Mouse (Mus musculus): ENCODE measurements around the gene Ier3. TPM values are rescaled to one million over a fixed set of nuclear protein-coding genes. Genes with fewer than 3 reads are reported as not detected.

Ier3 gene
- polyA plus RNA-seq, 1 experiment from 2014 or later: 25.3 TPM

DNA sequence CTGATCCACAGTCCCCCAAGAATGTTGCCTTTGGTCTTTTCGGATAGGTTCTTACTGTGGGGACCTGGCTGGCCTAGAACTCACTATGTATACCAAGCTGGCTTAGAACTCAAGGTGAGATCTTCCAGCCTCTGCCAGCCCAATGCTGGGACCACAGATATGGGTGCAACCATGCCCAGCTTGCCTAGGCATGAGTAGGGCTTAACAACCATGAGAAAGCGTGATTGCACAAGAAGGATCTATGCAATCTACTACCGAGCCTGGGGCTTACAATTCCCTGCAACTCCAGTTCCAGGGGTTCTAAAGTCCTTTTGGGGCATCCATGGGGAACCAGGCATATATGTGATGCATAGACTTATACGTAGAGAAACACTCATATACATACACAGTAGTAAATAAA lies 30.6 kb upstream of the Ier3 start:
- Histone ChIP-seq H3K27ac (no peak overlapping the region), H3K4me1 (no peaks in the 10 kb centered on the region), H3K27me3 (no peaks in the 10 kb centered on the region), H3K36me3 (no peaks in the 10 kb centered on the region), H3K9me3 (replicated peaks) (no peaks in the 10 kb centered on the region), H3K9ac (no peak overlapping the region), H3K4me2 (no peak overlapping the region), H3K4me3 (replicated peaks) (no peak overlapping the region)
- WGBS: 86% methylated on average over 4 of the region's 4 CpGs
- no peak for ATAC-seq (replicated peaks; ENCODE audit: low FRiP score)

DNA sequence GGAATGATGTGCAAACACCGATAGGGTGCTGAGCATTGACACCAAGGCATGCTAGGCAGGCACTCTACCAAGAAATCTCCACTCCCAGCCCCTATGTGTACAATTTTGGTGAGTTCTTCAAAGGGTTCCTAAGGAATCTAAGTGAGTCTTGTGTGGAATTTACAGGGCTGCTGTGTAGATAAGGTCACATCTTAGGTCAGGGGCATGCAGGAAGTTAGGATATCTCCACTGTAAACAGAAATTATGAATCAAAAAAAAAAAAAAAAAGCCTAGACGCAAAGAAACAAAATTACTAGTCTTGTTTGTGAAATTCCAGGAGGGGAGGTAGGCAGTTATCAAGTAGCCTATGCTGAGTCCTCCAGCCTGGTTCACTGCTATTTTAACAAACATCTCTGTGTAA lies 28.6 kb upstream of the Ier3 start:
- no peak overlapping the region for H3K9ac ChIP-seq
- H3K4me1 ChIP-seq: no peaks in the 10 kb centered on the region
- no peaks in the 10 kb centered on the region for H3K9me3 ChIP-seq (replicated peaks)
- WGBS: 81% methylated on average over 2 of the region's 2 CpGs
- no peak overlapping the region for H3K27ac ChIP-seq
- no peaks in the 10 kb centered on the region for H3K36me3 ChIP-seq
- no peak overlapping the region for H3K4me2 ChIP-seq
- H3K27me3 ChIP-seq: no peaks in the 10 kb centered on the region
- H3K4me3 ChIP-seq (replicated peaks): no peak overlapping the region
- no peak for ATAC-seq (replicated peaks; ENCODE audit: low FRiP score)

DNA sequence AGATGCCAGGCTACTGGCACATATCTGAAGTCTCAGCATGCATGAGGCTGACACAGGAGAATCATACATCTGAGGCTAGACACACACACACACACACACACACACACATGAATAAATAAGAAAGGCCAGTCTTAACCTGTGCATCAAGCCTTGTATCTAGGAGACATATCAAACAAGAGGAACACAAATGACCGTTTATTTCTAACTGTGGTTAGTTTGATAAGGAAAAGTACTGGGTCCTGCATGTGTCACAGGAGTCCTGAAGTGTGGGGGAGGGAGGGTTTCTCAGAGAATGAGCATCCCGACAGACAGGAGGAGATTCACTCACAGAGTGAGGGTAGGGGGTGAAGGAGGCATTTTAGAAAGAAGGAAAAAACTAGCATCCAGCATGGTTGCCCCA lies 26.4 kb upstream of the Ier3 start:
- no peak for ATAC-seq (replicated peaks; ENCODE audit: low FRiP score)
- Histone ChIP-seq H3K27me3 (no peaks in the 10 kb centered on the region), H3K9ac (no peak overlapping the region), H3K4me2 (no peak overlapping the region), H3K9me3 (replicated peaks) (no peaks in the 10 kb centered on the region), H3K36me3 (no peaks in the 10 kb centered on the region), H3K4me1 (no peaks in the 10 kb centered on the region), H3K4me3 (replicated peaks) (no peak overlapping the region), H3K27ac (no peak overlapping the region)
- 45% methylated on average over 2 of the region's 2 CpGs for WGBS

DNA sequence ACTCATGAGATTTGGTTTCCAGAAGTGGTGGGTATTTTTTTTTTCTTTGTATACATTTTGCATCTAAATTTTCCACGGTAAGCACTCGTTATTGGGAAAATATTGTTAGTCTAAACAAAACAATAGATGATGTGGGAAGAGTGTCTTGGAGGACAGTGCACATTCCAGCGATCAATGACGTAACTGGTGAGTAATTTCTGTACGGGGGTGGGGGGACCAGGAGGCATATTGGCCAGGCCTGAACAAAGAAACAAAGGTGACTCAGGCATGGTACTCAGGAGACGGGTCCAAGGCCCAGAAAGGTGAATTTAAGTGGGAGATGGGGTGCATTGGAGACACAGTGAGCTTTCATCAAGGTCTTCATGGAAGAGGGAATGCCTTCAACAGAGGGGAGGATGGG lies 25.8 kb upstream of the Ier3 start:
- Histone ChIP-seq H3K4me1 (no peaks in the 10 kb centered on the region), H3K4me2 (no peak overlapping the region), H3K9ac (no peak overlapping the region), H3K36me3 (no peaks in the 10 kb centered on the region), H3K27me3 (no peaks in the 10 kb centered on the region), H3K9me3 (replicated peaks) (no peaks in the 10 kb centered on the region), H3K4me3 (replicated peaks) (no peak overlapping the region), H3K27ac (no peak overlapping the region)
- no peak for ATAC-seq (replicated peaks; ENCODE audit: low FRiP score)
- 82% methylated on average over 6 of the region's 6 CpGs for WGBS

DNA sequence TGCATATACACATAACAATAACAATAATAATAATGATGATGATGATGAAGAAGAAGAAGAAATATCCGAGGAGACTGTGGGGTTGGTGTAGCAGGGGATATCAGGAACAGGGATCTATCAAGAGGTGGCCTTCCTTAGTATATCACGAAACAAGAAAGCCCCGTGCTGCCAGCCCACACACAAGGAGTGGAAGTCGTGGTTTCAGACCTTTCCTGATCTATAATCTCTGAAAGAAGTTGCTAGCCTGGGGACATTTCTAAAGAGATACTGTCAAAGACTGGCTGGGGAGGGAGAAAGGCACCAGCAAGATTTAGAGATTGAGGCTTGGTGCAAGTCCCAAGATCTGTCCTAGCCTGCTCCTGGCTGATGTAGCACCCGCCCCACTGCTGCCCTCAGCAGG lies 24.6 kb upstream of the Ier3 start:
- no peaks in the 10 kb centered on the region for H3K9me3 ChIP-seq (replicated peaks)
- 68% methylated on average over 5 of the region's 5 CpGs for WGBS
- H3K4me1 ChIP-seq: peaks cover under 1% of the 10 kb centered on the region; the same call in 1 of the 2 replicates

DNA sequence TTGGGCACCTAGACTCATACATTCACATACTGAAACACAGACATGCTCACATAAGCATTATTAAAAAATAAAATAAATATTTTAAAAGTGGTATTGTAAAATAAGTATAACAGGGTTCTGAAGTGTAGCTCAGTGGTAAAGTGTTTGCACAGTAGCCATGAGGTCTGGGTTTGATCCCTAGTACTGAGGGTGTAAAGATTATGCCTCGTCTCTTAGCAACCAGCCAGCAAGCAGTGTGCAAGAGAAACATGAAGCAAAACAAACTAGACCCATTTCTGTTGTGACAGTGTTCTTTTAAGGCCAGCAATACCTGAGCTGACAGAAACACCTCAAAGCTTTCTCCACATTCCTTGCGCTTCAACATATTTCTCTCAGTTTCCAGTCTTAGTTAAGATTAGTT lies 20.6 kb upstream of the Ier3 start:
- ATAC-seq (replicated peaks; ENCODE audit: low FRiP score): no peak
- no peak overlapping the region for H3K9ac ChIP-seq

More for the DNA sequence above, 24.6 kb upstream of the Ier3 start:
- no peaks in the 10 kb centered on the region for H3K27me3 ChIP-seq
- no peaks in the 10 kb centered on the region for H3K36me3 ChIP-seq
- ATAC-seq (replicated peaks; ENCODE audit: low FRiP score): no peak
- no peak overlapping the region for H3K27ac ChIP-seq
- no peak overlapping the region for H3K9ac ChIP-seq
- no peak overlapping the region for H3K4me3 ChIP-seq (replicated peaks)
- no peak overlapping the region for H3K4me2 ChIP-seq

DNA sequence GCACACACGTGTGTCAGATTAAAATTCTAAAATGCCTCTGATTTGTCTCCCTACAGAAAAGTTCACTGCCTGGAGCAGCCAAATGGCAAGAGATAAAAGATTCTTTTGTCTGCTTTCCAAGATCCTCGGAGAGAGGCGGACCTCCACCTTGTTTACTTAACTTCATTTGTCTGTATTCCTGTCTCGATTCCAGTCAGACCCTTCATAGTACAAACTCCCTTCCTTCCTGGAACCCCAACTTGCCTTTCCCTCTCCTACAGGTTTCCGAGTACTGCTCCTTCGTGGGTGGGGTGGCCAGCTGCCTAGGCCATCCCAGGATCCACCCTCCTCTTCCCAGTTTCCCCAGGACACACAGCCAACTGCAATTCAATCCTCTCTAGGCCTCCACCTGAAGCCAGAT lies 18.5 kb upstream of the Ier3 start:
- 51% methylated on average over 6 of the region's 6 CpGs for WGBS
- H3K4me3 ChIP-seq (replicated peaks): no peak overlapping the region
- no peak overlapping the region for H3K4me2 ChIP-seq
- no peaks in the 10 kb centered on the region for H3K27me3 ChIP-seq
- peaks cover 6% of the 10 kb centered on the region for H3K4me1 ChIP-seq
- H3K9ac ChIP-seq: no peak overlapping the region
- H3K27ac ChIP-seq: no peak overlapping the region
- ATAC-seq (replicated peaks; ENCODE audit: low FRiP score): no peak
- no peaks in the 10 kb centered on the region for H3K36me3 ChIP-seq
- no peaks in the 10 kb centered on the region for H3K9me3 ChIP-seq (replicated peaks)

More for the DNA sequence above, 20.6 kb upstream of the Ier3 start:
- no peaks in the 10 kb centered on the region for H3K27me3 ChIP-seq
- H3K9me3 ChIP-seq (replicated peaks): no peaks in the 10 kb centered on the region
- no peak overlapping the region for H3K4me2 ChIP-seq
- 76% methylated on average over 2 of the region's 2 CpGs for WGBS
- no peaks in the 10 kb centered on the region for H3K36me3 ChIP-seq
- H3K27ac ChIP-seq: no peak overlapping the region
- no peak overlapping the region for H3K4me3 ChIP-seq (replicated peaks)
- peaks cover 6% of the 10 kb centered on the region for H3K4me1 ChIP-seq

DNA sequence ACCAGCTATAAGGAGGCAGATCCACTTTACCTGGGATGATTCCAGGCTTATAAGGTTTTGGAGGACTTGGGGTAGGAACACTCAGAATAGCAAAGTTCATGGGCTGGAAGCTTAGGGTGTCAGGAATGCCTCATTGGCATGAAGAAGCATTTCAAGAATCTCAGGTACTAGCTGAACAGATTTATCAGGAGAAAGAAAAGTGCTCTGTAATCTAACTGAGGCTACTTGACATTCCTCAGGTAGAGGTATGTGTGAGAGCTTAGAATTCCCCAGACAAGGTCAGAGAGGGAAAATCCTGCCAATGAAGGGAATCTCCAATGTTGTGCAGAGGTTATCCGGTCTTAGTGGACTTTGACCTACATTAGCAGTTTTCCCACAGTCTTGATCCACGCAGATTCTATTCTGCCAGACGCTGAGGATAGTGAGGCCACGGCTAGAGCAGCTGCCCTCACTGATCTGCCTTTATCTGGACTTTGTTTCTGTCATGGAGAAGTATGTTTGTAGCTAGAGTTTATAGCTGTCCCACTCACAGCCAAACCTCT lies 17.6 kb upstream of the Ier3 start:
- no peak for ATAC-seq (replicated peaks; ENCODE audit: low FRiP score)
- H3K4me1 ChIP-seq: peaks cover 6% of the 10 kb centered on the region
- H3K9me3 ChIP-seq (replicated peaks): no peaks in the 10 kb centered on the region
- no peak overlapping the region for H3K9ac ChIP-seq
- H3K36me3 ChIP-seq: no peaks in the 10 kb centered on the region
- H3K27me3 ChIP-seq: no peaks in the 10 kb centered on the region
- H3K4me2 ChIP-seq: no peak overlapping the region
- H3K4me3 ChIP-seq (replicated peaks): no peak overlapping the region
- H3K27ac ChIP-seq: no peak overlapping the region
- 84% methylated on average over 4 of the region's 4 CpGs for WGBS

DNA sequence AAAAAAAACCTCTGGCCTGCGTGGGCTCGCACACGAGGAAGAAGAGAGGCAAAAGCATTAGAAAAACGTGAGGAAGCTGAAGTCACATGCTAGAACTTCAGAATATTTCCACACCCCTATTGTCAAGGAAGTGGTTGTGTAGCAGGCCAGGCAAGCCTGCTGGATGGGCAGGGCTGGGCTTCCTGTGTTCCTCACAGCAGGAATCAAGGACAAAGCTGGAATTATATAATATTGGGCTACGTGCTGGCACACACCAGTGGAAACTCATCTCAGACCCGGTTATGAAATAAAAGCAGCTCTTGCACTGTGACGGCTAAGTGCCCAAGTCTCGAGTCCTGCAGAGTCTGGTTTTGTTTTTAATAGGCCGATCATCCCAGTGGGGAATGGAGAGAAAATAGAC lies 13.4 kb upstream of the Ier3 start:
- Histone ChIP-seq H3K27ac (no peak overlapping the region), H3K9ac (no peak overlapping the region), H3K36me3 (no peaks in the 10 kb centered on the region), H3K4me1 (peaks cover 6% of the 10 kb centered on the region), H3K4me2 (no peak overlapping the region), H3K27me3 (no peaks in the 10 kb centered on the region), H3K9me3 (replicated peaks) (no peaks in the 10 kb centered on the region), H3K4me3 (replicated peaks) (no peak overlapping the region)
- ATAC-seq (replicated peaks; ENCODE audit: low FRiP score): no peak
- WGBS: 68% methylated on average over 9 of the region's 9 CpGs

DNA sequence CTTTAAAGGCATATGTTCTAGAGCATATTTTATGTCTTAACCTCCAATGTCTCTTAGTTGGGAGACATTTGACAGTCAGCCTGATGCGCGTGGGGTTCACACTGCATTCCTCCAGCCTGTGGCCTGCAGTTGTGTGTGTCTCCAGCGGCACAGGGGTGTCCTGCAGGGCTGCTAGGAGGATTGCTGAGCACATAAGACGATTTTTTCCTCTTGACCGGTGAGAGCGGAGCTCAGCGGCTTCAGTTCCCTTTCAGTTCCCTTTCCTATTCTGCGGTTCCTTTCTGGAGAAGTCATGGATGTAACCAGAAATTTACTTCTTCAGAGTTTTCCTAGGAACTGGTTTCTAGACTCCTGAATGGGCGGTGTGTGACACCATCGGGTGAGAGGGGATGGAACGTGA lies 12.1 kb upstream of the Ier3 start:
- Histone ChIP-seq H3K27me3 (no peaks in the 10 kb centered on the region), H3K4me1 (peaks cover 16% of the 10 kb centered on the region), H3K36me3 (no peaks in the 10 kb centered on the region), H3K4me2 (no peak overlapping the region), H3K4me3 (replicated peaks) (no peak overlapping the region), H3K9me3 (replicated peaks) (no peaks in the 10 kb centered on the region), H3K27ac (no peak overlapping the region), H3K9ac (no peak overlapping the region)
- ATAC-seq (replicated peaks; ENCODE audit: low FRiP score): no peak
- WGBS: 88% methylated on average over 11 of the region's 11 CpGs

DNA sequence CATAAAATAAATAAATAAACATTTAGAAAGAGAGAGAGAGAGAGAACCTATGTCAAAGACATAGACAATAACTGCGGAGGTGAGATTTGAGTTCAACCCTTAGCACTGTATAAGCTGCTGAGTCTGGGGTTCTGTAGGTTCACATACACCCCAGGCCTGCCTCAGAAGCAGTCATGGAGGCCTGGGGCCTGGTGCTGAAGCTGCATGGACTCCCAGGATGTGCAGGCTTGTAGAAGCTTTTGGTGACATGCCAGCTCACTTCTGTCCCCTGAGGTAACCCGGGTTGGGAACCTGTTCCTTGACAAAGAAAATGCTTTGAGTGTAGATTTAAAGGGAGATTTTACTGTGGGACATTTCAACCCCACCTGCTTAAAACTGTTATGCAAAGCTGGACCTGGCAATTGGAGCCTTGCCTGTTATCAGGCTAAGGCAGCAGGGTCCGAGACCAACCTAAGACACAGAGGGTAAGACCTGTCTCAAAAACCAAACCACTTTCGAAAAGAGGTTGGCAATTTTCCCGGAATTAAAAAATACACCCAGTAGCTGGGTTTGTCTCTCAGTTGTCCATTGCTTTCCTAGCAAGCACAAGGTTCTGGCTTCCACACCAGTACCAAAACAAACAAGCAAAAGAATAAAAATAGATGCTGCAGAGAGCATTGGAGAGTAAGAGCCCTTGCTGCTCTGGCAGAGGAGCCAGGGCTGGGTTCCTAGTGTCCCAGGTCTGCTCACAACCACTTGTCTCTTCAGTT lies 10.4 kb upstream of the Ier3 start:
- ATAC-seq (replicated peaks; ENCODE audit: low FRiP score): no peak
- Histone ChIP-seq H3K27me3 (no peaks in the 10 kb centered on the region), H3K36me3 (no peaks in the 10 kb centered on the region), H3K9ac (no peak overlapping the region), H3K9me3 (replicated peaks) (no peaks in the 10 kb centered on the region), H3K4me2 (no peak overlapping the region), H3K4me1 (peaks cover 31% of the 10 kb centered on the region), H3K4me3 (replicated peaks) (no peak overlapping the region), H3K27ac (no peak overlapping the region)
- WGBS: 76% methylated on average over 5 of the region's 5 CpGs

DNA sequence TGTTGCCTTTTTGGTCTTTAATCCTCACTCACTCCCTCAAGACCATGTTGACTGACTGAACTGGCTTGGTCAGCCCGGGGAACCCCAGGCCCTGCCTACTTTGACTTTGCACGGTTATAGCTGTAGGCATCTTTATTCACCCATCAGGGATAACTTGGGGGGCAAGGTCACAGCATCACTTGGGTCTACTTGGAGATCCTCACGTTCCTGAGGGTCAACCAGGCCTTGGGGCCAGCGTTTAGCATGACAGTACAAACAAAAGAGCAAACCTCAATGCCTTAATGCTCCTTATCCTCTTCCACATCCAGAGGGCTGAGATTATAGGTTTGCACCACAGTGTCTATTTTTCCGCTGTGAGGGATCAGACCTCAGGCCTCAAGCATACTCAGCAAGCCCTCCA lies 9.2 kb upstream of the Ier3 start:
- H3K4me2 ChIP-seq: no peak overlapping the region
- WGBS: 85% methylated on average over 5 of the region's 5 CpGs
- H3K27ac ChIP-seq: peak overlapping the region; percentile 69
- peaks cover 41% of the 10 kb centered on the region for H3K4me1 ChIP-seq
- no peak for ATAC-seq (replicated peaks; ENCODE audit: low FRiP score)
- no peak overlapping the region for H3K9ac ChIP-seq
- H3K27me3 ChIP-seq: no peaks in the 10 kb centered on the region
- H3K9me3 ChIP-seq (replicated peaks): no peaks in the 10 kb centered on the region
- no peaks in the 10 kb centered on the region for H3K36me3 ChIP-seq
- no peak overlapping the region for H3K4me3 ChIP-seq (replicated peaks)

DNA sequence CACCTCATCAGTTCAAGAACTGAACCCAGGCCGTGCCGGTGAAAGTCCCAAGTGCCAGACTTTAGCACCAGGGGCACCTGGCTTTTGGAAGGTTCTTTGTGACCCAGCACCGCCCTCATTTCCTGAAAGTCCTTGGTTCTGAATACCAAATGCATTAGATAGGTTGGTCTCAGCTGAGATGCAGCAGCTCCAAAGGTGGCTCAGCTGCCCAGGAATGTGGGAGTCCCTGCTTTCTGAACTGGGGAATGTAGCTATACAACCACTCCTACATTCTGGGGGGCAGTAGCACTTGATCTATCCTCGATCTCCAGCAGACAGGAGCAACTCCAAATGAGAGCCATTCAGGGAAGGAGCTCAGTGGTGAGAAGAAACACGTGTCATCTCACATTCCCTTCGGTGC lies 8.7 kb upstream of the Ier3 start:
- Histone ChIP-seq H3K9me3 (replicated peaks) (no peaks in the 10 kb centered on the region), H3K27ac (peak overlapping the region; percentile 69), H3K4me3 (replicated peaks) (no peak overlapping the region), H3K4me2 (no peak overlapping the region), H3K4me1 (peaks cover 46% of the 10 kb centered on the region), H3K36me3 (no peaks in the 10 kb centered on the region), H3K9ac (no peak overlapping the region), H3K27me3 (no peaks in the 10 kb centered on the region)
- ATAC-seq (replicated peaks; ENCODE audit: low FRiP score): peak; percentile 7; the same call in 1 of the 2 replicates
- WGBS: 53% methylated on average over 6 of the region's 6 CpGs
